Mouse (Mus musculus): ENCODE measurements around the gene Anp32b. TPM values are rescaled to one million over a fixed set of nuclear protein-coding genes. Genes with fewer than 3 reads are reported as not detected.

Anp32b gene
- total and polyA plus RNA-seq, 2 experiments: 3.5 to 7.1 TPM

- Histone ChIP-seq H3K36me3 (ENCODE audit: control insufficient read depth, insufficient read depth, low read length) (peaks cover 8% of the 10 kb centered on the region), H3K79me2 (ENCODE audit: control insufficient read depth, insufficient read depth, low read length) (no peaks in the 10 kb centered on the region), H3K9ac (ENCODE audit: low read depth, low read length) (no peak overlapping the region), H3K4me3 (ENCODE audit: insufficient read depth, low read depth, low read length) (no peak overlapping the region), H3K27ac (replicated peaks; ENCODE audit: insufficient read depth, low read depth, low read length) (peak overlapping the region; percentile 50; the same call in 1 of the 2 replicates), H3K4me1 (ENCODE audit: control insufficient read depth, insufficient read depth, low read length) (peaks cover 2% of the 10 kb centered on the region; the same call in 1 of the 2 replicates), H3K27me3 (ENCODE audit: control insufficient read depth, insufficient read depth, low read length) (no peaks in the 10 kb centered on the region)
- TF ChIP-seq POLR2A (IDR thresholded peaks at IDR 0.05; ENCODE audit: extremely low read depth, insufficient read depth, low read length): no peak
- peak; percentile 86 for TF ChIP-seq CTCF (IDR thresholded peaks at IDR 0.05; ENCODE audit: low read depth, low read length)
- WGBS: 30% methylated on average over 16 of the region's 16 CpGs
- peak; percentile 67 for DNase-seq (ENCODE audit: extremely low read depth, low read depth, low spot score)
Observed at GRCm38 (mm10) chr4:46507736-46508460, 57.2 kb downstream of the Anp32b start.

GRCm38 (mm10) chr4:46520491-46520890 lies 69.8 kb downstream of the Anp32b start:
- H3K27ac ChIP-seq (replicated peaks; ENCODE audit: insufficient read depth, low read depth, low read length): no peak overlapping the region
- no peaks in the 10 kb centered on the region for H3K79me2 ChIP-seq (ENCODE audit: control insufficient read depth, insufficient read depth, low read length)
- 90% methylated on average over 2 of the region's 2 CpGs for WGBS
- no peaks in the 10 kb centered on the region for H3K4me1 ChIP-seq (ENCODE audit: control insufficient read depth, insufficient read depth, low read length)
- H3K36me3 ChIP-seq (ENCODE audit: control insufficient read depth, insufficient read depth, low read length): peaks cover 35% of the 10 kb centered on the region
- DNase-seq (ENCODE audit: extremely low read depth, low read depth, low spot score): no peak
- no peak overlapping the region for H3K4me3 ChIP-seq (ENCODE audit: insufficient read depth, low read depth, low read length)
- H3K27me3 ChIP-seq (ENCODE audit: control insufficient read depth, insufficient read depth, low read length): no peaks in the 10 kb centered on the region
- no peak overlapping the region for H3K9ac ChIP-seq (ENCODE audit: low read depth, low read length)
- TF ChIP-seq POLR2A (IDR thresholded peaks at IDR 0.05; ENCODE audit: extremely low read depth, insufficient read depth, low read length): no peak
- no peak for TF ChIP-seq CTCF (IDR thresholded peaks at IDR 0.05; ENCODE audit: low read depth, low read length)

GRCm38 (mm10) chr4:46521457-46521856 lies 70.8 kb downstream of the Anp32b start:
- Histone ChIP-seq H3K27ac (replicated peaks; ENCODE audit: insufficient read depth, low read depth, low read length) (no peak overlapping the region), H3K4me1 (ENCODE audit: control insufficient read depth, insufficient read depth, low read length) (no peaks in the 10 kb centered on the region), H3K27me3 (ENCODE audit: control insufficient read depth, insufficient read depth, low read length) (no peaks in the 10 kb centered on the region), H3K79me2 (ENCODE audit: control insufficient read depth, insufficient read depth, low read length) (no peaks in the 10 kb centered on the region), H3K9ac (ENCODE audit: low read depth, low read length) (no peak overlapping the region), H3K36me3 (ENCODE audit: control insufficient read depth, insufficient read depth, low read length) (peaks cover 35% of the 10 kb centered on the region), H3K4me3 (ENCODE audit: insufficient read depth, low read depth, low read length) (no peak overlapping the region)
- WGBS: 87% methylated on average over 10 of the region's 10 CpGs
- no peak for DNase-seq (ENCODE audit: extremely low read depth, low read depth, low spot score)
- TF ChIP-seq CTCF (IDR thresholded peaks at IDR 0.05; ENCODE audit: low read depth, low read length) (no peak), POLR2A (IDR thresholded peaks at IDR 0.05; ENCODE audit: extremely low read depth, insufficient read depth, low read length) (no peak)

Other genes starting within 250 kb of the Anp32b start
- not detected in 2 replicates for gene Foxe1, start 107.3 kb upstream of the Anp32b start, total RNA-seq (2014; rRNA removed)
- 0.04 TPM in 1 of 2 replicates, not detected in the other for gene Foxe1, start 107.3 kb upstream of the Anp32b start, polyA plus RNA-seq (2012; rRNA removed)
- gene Trmo, start 61.5 kb upstream of the Anp32b start, total RNA-seq (2014; rRNA removed): 4.0 and 4.6 TPM in 2 replicates
- 3.3 and 4.5 TPM in 2 replicates for gene Trmo, start 61.5 kb upstream of the Anp32b start, polyA plus RNA-seq (2012; rRNA removed)
- gene Hemgn, start 37.4 kb upstream of the Anp32b start, total RNA-seq (2014; rRNA removed): not detected in 2 replicates
- gene Hemgn, start 37.4 kb upstream of the Anp32b start, polyA plus RNA-seq (2012; rRNA removed): not detected in 2 replicates
- 10.7 and 14.3 TPM in 2 replicates for gene Nans, start 38.3 kb downstream of the Anp32b start, total RNA-seq (2014; rRNA removed)
- gene Nans, start 38.3 kb downstream of the Anp32b start, polyA plus RNA-seq (2012; rRNA removed): 11.5 and 13.0 TPM in 2 replicates
- gene Trim14, start 85.2 kb downstream of the Anp32b start, total RNA-seq (2014; rRNA removed): 21.3 and 26.5 TPM in 2 replicates
- 24.9 and 28.6 TPM in 2 replicates for gene Trim14, start 85.2 kb downstream of the Anp32b start, polyA plus RNA-seq (2012; rRNA removed)
- 0.83 and 1.5 TPM in 2 replicates for gene Coro2a, start 151.3 kb downstream of the Anp32b start, total RNA-seq (2014; rRNA removed)
- 0.76 and 1.0 TPM in 2 replicates for gene Coro2a, start 151.3 kb downstream of the Anp32b start, polyA plus RNA-seq (2012; rRNA removed)
- 0.40 and 0.55 TPM in 2 replicates for gene Tbc1d2, start 199.3 kb downstream of the Anp32b start, total RNA-seq (2014; rRNA removed)
- gene Tbc1d2, start 199.3 kb downstream of the Anp32b start, polyA plus RNA-seq (2012; rRNA removed): 0.94 and 1.3 TPM in 2 replicates

Data from liver, adult 2 months (tissue).